Mouse (Mus musculus) natural killer cell, adult 2 months (primary cell): Measurements from ENCODE around the gene Aff3.

Experiments
- DNase-seq, 2 experiments: peaks; one replicate each; pipeline ENCODE4 v3.0.0; 2022; ENCODE audit warnings: low spot score in 2 of 2

Aff3 gene

GRCm38 (mm10) chr1:38324206-38324605 is 340.5 kb downstream of the Aff3 start:
- DNase-seq: no peak

- no peak for DNase-seq
Observed at GRCm38 (mm10) chr1:38321861-38322260, 342.9 kb downstream of the Aff3 start.

- DNase-seq: no peak
Observed at GRCm38 (mm10) chr1:38320971-38321305, 343.8 kb downstream of the Aff3 start.

GRCm38 (mm10) chr1:38320126-38320970 is 344.4 kb downstream of the Aff3 start:
- DNase-seq: no peak

GRCm38 (mm10) chr1:38318614-38319013 is 346.1 kb downstream of the Aff3 start:
- no peak for DNase-seq

GRCm38 (mm10) chr1:38315992-38316391 is 348.8 kb downstream of the Aff3 start:
- no peak for DNase-seq

GRCm38 (mm10) chr1:38310496-38310895 is 354.3 kb downstream of the Aff3 start:
- no peak for DNase-seq

GRCm38 (mm10) chr1:38310076-38310475 is 354.7 kb downstream of the Aff3 start:
- no peak for DNase-seq

GRCm38 (mm10) chr1:38309341-38309740 is 355.4 kb downstream of the Aff3 start:
- DNase-seq: no peak

- no peak for DNase-seq
Observed at GRCm38 (mm10) chr1:38308705-38308996, 356.1 kb downstream of the Aff3 start.

GRCm38 (mm10) chr1:38307821-38308704 is 356.7 kb downstream of the Aff3 start:
- no peak for DNase-seq

GRCm38 (mm10) chr1:38307234-38307633 is 357.5 kb downstream of the Aff3 start:
- no peak for DNase-seq

GRCm38 (mm10) chr1:38306146-38306545 is 358.6 kb downstream of the Aff3 start:
- no peak for DNase-seq

GRCm38 (mm10) chr1:38304376-38304775 is 360.4 kb downstream of the Aff3 start:
- DNase-seq: no peak

GRCm38 (mm10) chr1:38298291-38298690 is 366.5 kb downstream of the Aff3 start:
- DNase-seq: no peak

GRCm38 (mm10) chr1:38294906-38295305 is 369.8 kb downstream of the Aff3 start:
- no peak for DNase-seq

- no peak for DNase-seq
Observed at GRCm38 (mm10) chr1:38294336-38294695, 370.4 kb downstream of the Aff3 start.

GRCm38 (mm10) chr1:38293671-38294335 is 371.0 kb downstream of the Aff3 start:
- no peak for DNase-seq

- no peak for DNase-seq
Observed at GRCm38 (mm10) chr1:38292851-38293250, 371.9 kb downstream of the Aff3 start.

GRCm38 (mm10) chr1:38291915-38292314 is 372.8 kb downstream of the Aff3 start:
- no peak for DNase-seq

- DNase-seq: no peak
Observed at GRCm38 (mm10) chr1:38291497-38291896, 373.3 kb downstream of the Aff3 start.

- no peak for DNase-seq
Observed at GRCm38 (mm10) chr1:38290881-38291280, 373.9 kb downstream of the Aff3 start.

- DNase-seq: no peak
Observed at GRCm38 (mm10) chr1:38289891-38290290, 374.9 kb downstream of the Aff3 start.
